Mouse (Mus musculus) urinary bladder, postnatal 36 days (tissue): ENCODE results near the gene Fgd2.
"Not testable (repeated sequence)": the region's sequence is repeated elsewhere in the genome, so short reads cannot be mapped to it uniquely, and the experiment has no call there.

ENCODE experiments used
- DNase-seq, 2 experiments: peaks; one replicate each; pipeline ENCODE4 v3.0.0; 2022; ENCODE audit warnings: low spot score in 2 of 2, mixed read lengths in 1 of 2

Gene Fgd2

GRCm38 (mm10) chr17:29361982-29362691 is 1.4 kb downstream of the Fgd2 start:
- no peak for DNase-seq

DNA sequence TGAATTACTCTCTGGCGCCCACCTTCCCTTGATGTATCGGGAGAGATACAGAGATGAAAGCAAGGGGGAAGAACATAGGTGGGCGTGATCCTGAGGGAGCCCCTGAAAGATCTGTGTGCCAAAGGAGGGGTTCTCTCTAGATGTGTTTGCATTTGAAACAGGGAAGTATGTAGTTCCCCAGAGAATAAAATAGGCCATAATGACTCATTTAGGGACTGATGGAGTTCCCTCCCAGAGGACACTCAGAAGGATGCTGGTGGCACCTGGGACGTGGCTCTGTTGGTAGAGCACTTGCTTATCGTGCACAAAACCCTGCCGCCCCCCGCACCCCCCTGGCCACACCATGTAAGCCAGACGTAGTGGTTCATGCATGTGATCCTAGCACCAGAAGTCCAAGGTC is 2.4 kb downstream of the Fgd2 start:
- no peak for DNase-seq

DNA sequence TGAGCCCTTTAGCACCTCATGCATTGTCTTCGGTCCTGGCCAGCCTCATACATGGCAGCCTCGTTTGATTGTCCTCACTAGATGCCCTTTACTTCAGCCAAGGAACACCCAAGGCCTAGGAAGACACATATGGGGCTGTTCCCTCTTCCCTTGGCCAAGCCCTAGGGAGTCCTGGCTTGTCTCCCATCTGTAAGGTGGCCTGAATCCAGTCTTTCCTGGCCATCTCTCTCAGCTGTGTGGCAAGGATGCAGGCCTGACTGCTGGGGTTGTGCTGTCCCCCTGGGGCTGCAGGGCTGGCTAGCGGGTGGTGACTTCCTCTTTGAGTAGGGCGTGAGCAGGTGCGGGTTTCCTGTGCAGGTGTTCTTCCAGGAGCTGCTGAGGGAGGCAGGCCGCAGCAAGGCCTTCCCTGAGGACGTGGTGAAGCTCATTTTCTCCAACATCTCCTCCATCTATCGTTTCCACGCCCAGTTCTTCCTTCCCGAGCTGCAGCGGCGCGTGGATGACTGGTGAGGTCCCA is 4.4 kb downstream of the Fgd2 start:
- no peak for DNase-seq

DNA sequence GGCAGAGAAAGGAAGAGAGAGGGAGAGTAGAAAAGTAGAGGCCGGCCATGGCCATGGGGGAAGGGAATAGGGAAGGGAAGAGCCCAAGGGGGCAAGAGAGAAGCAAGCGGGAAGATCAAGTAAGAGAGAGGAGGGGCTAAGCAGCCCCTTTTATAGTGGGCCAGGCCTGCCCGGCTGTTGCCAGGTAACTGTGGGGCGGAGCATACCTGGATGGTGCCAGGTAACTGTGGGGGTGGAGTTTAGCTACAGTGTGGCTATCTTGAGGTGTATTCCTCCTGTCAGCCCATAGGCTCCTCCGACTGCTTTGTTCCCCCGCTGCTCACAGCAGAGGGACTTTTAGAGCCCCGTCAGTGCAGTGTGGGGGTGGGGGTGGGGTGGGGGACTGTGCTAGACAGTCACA is 8.0 kb downstream of the Fgd2 start:
- no peak for DNase-seq

GRCm38 (mm10) chr17:29370984-29371723 is 10.4 kb downstream of the Fgd2 start:
- DNase-seq = peak; percentile 89 to 91

DNA sequence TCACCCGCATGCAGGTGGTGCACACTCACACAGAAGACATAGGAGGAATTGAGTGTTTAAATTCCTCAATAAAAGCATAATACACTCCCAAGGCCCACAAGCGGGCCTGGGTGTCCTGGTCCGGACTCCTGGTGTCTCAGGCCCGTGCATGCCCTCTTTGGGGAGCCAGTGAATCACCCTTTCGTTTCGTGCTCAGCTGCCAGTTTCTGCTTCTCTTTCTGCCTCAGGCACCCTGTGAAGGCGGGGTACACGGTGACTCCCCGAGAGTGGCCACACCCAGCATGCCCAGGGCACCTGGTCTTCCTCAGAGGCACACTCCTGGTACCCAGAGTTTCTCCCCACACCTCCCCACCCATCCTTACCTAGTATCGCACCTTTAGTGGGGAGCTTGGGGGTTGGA is 15.2 kb downstream of the Fgd2 start:
- DNase-seq = peak; percentile 39 to 54

- DNase-seq = no peak
Observed at GRCm38 (mm10) chr17:29378056-29378455, 17.3 kb downstream of the Fgd2 start.

- DNase-seq = no peak
Observed at GRCm38 (mm10) chr17:29380241-29380640, 19.5 kb downstream of the Fgd2 start.

GRCm38 (mm10) chr17:29381472-29381871 is 20.8 kb downstream of the Fgd2 start:
- DNase-seq = peak in 1 of 2 experiments; percentile 67

- DNase-seq = no peak
Observed at GRCm38 (mm10) chr17:29382417-29382816, 21.7 kb downstream of the Fgd2 start.

DNA sequence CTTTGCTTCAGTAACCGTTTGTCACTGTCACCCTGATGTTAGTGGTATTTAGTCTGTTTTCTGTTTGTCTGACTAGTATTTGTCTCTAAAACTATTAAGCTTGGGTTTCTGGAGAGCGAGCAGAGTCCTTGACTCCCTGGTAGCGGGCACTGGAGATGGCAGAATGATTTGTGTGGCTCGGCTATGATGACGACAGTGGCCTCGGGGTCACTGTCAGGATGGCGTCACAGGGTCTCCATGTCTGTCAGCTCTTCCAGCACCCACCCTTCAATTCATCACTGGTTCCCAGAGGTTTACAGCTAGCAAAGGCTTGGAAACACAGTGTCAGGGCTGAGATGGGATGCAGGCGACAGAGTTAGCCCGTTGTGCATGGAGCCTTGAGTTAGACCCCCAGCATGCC is 23.2 kb downstream of the Fgd2 start:
- DNase-seq = no peak

GRCm38 (mm10) chr17:29384850-29385438 is 24.2 kb downstream of the Fgd2 start:
- DNase-seq = peak in 1 of 2 experiments; percentile 53

GRCm38 (mm10) chr17:29385746-29386145 is 25.0 kb downstream of the Fgd2 start:
- no peak for DNase-seq

GRCm38 (mm10) chr17:29388978-29389377 is 28.3 kb downstream of the Fgd2 start:
- DNase-seq = peak in 1 of 2 experiments; percentile 63

- no peak for DNase-seq
Observed at GRCm38 (mm10) chr17:29391280-29391679, 30.6 kb downstream of the Fgd2 start.

GRCm38 (mm10) chr17:29393335-29394089 is 32.8 kb downstream of the Fgd2 start:
- DNase-seq = no peak

DNA sequence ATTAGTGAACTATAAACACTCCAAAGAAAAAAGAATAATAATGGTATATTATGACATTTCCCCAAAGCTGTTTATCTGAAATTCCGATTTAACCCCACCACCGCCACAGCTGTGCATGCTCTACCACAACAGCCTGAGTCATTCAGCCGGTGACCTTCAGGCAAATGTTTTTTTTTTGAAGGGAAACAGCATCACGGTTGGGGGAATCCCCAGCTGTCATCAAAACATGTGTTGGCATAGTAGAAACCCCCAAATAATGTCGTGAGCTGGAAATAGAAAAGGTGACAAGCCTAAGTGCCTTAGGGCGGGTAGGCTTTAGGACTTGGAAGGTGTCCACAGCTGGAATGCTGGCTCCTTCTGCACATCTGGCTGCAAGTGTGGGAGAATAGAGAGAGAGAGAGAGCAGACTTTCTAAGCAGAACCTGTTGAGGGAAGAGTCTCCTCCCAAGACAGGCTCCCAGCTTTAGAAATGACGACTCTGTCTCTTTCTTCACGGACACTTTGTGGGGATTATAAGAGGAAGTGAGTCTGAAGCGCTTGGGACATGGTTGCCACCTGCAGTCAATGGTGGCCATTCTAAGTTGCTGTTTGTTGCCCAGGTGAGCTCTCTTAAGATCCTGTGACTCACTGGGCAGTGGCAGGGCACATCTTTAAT is 33.5 kb downstream of the Fgd2 start:
- DNase-seq = no peak

DNA sequence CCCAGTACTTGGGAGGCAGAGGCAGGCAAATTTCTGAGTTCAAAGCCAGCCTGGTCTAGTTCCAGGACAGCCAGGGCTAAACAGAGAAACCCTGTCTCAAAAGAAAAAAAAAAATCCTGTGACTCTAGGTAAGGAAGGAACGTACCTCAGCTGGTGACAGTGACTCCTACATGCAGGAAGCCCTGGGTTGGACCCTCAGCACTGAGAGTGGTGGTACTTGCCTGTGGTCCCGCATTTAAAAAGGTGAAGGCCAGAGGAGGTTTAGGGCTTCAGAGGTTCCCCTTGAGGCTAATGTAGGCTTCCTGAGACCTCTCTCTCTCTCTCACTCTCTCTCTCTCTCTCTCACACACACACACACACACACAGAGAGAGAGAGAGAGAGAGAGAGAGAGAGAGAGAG is 34.0 kb downstream of the Fgd2 start:
- DNase-seq = not testable (repeated sequence)

GRCm38 (mm10) chr17:29395381-29395780 is 34.7 kb downstream of the Fgd2 start:
- DNase-seq = no peak

DNA sequence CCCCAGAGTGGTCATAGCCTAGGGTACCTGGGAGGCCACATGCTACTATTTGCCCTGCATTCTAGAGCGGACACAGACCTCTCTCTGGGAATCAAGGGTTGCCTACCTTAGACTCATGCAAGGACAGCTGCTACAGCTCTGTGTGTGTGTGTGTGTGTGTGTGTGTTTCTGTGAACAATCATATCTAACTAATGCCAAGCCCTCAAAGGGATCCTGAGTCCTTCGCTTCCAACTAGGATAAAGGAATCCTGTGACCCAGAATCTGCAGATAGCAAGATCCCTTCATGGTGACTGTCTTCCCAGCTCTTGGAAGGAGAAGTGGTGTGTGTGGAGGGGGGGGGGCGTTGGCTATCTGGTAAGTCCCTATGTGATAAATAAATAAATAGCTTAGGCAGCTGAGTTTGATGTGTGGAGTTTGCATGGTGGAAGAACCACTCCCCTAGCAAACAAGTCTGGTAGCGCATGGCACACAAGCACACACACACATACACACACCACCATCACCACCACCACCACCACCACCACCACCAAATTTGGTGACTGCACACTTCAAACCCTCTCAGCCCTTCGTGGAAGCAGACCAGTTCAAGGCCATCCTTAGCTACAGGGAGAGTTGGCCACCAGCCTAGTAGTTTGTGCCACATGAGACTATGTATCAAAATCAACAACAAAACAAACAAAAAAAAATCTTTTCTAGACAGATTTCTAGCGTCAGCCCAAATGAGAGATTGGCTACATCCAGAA is 35.5 kb downstream of the Fgd2 start:
- no peak for DNase-seq

DNA sequence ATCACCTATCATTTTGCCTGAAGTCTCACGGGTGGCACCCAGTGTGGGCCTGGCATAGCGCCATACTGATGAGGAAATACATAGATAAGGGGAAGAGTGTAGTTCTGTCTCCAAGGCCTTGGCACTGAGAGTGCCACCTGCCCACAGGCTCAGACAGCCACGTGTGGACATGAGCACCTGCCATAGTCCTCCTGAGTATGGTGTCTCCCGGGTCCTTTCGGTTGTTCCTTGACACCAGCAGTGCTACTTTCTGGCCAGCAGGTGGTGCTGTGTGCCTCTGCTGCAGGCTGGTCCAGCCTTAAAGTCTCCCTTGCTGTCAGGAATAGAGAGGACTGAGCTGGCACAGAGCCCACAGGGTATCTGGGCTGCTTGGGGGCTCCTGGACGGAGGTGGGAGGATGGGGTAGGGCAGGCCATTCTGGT is 36.1 kb downstream of the Fgd2 start:
- DNase-seq = peak; percentile 75 to 83
